In the genomic region with DNA sequence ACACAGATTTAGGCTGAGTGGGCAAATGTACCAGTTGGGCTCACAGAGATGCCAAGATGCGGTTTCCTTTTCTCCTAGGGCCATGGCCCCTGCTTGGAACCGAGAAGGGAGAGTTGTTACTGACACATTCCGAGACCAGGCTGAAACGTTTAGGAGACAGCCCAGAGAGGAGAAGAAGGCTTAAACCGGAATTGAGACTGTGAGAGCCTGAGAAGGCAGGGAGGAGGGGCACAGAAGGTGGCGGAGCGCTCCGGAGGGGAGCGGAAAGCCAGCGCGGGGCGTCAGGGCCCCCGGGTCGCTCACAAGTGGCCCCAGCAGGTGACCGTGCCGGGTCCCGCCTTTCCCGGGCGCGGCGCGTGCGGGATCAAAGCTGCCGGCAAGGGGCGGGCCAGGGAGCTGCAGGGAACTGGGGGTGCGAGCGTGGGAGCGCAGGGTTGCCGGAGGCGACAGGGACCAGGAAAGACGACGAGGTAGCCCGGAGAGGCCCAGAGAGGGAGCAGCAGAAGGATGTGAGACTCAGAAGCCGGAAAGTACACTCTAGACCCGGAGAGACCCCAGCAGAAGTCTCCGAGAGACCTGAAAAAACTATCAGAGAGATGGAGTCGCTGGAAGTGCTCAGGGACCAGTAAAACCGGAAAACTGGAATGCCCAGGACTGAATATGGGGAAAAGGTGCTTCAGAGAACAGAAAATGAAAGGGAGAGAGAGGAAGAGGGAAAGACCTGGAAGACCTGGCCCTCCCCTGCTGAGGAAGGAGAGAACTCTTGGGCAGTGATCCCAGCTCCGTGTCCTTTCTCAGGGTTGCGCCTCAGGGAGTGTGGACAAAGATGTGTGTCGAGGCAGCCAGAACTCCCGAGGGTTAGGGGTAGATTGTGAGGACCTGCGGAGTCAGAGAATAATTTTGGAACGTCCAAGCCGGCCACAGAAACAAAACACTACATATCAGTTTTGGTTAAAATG, we compare ENCODE assay signal across 8 mouse cellular contexts. TPM values are rescaled to one million over a fixed set of nuclear protein-coding genes. Genes with fewer than 3 reads are reported as not detected.
A peak's percentile ranks its signal among the peaks of the same experiment; 100 is the strongest.
DNase-seq lines count a peak whose midpoint lies in the region; ATAC-seq and TF ChIP-seq lines count a peak whose summit lies in the region.

No protein-coding gene starts in this region.

- H3K9ac ChIP-seq in intestine, embryonic 14.5 days (ENCODE audit: low read length): peak overlapping the region; percentile 65
- H3K9ac ChIP-seq in liver, embryonic 11.5 days (ENCODE audit: low read depth, low read length): peak overlapping the region; percentile 79
- peak overlapping the region; percentile 61 for H3K9ac ChIP-seq in midbrain, postnatal 0 days (replicated peaks; ENCODE audit: low read length, poor library complexity, severe bottlenecking)
- H3K9ac ChIP-seq in stomach, embryonic 15.5 days: peak overlapping the region; percentile 76

- H3K9me3 ChIP-seq in intestine, embryonic 14.5 days (ENCODE audit: control insufficient read depth, low read length): no peaks in the 10 kb centered on the region
- H3K9me3 ChIP-seq in liver, embryonic 11.5 days (ENCODE audit: control insufficient read depth, low read length): no peaks in the 10 kb centered on the region
- no peaks in the 10 kb centered on the region for H3K9me3 ChIP-seq in midbrain, postnatal 0 days (ENCODE audit: low read length)
- no peaks in the 10 kb centered on the region for H3K9me3 ChIP-seq in stomach, embryonic 15.5 days

- peak overlapping the region; percentile 75 for H3K27ac ChIP-seq in intestine, embryonic 14.5 days (ENCODE audit: low read depth)
- H3K27ac ChIP-seq in liver, embryonic 11.5 days (ENCODE audit: low read depth, low read length): peak overlapping the region; percentile 60
- H3K27ac ChIP-seq in midbrain, postnatal 0 days (ENCODE audit: low read depth, low read length): peak overlapping the region; percentile 64
- H3K27ac ChIP-seq in stomach, embryonic 15.5 days: peak overlapping the region; percentile 91

- peak overlapping the region; percentile 94 for H3K4me2 ChIP-seq in intestine, embryonic 14.5 days (ENCODE audit: low read length)
- peak overlapping the region; percentile 99 for H3K4me2 ChIP-seq in liver, embryonic 11.5 days
- peak overlapping the region; percentile 98 for H3K4me2 ChIP-seq in midbrain, postnatal 0 days (ENCODE audit: low read depth, low read length, poor library complexity, severe bottlenecking)
- peak overlapping the region; percentile 95 for H3K4me2 ChIP-seq in stomach, embryonic 15.5 days

- peak overlapping the region; percentile 82 for H3K4me3 ChIP-seq in intestine, embryonic 14.5 days (ENCODE audit: low read depth, low read length)
- H3K4me3 ChIP-seq in liver, embryonic 11.5 days (ENCODE audit: low read depth, low read length): peak overlapping the region; percentile 80
- peak overlapping the region; percentile 85 for H3K4me3 ChIP-seq in midbrain, postnatal 0 days (ENCODE audit: low read depth, low read length)
- peak overlapping the region; percentile 72 for H3K4me3 ChIP-seq in stomach, embryonic 15.5 days (replicated peaks)

- H3K36me3 ChIP-seq in intestine, embryonic 14.5 days (ENCODE audit: control insufficient read depth, insufficient read depth, low read length): no peaks in the 10 kb centered on the region
- H3K36me3 ChIP-seq in liver, embryonic 11.5 days (ENCODE audit: control insufficient read depth, insufficient read depth, low read length): no peaks in the 10 kb centered on the region
- no peaks in the 10 kb centered on the region for H3K36me3 ChIP-seq in midbrain, postnatal 0 days (ENCODE audit: insufficient read depth, low read length)
- no peaks in the 10 kb centered on the region for H3K36me3 ChIP-seq in stomach, embryonic 15.5 days

- DNase-seq in layer of hippocampus, adult 11-12 months (ENCODE audit: low spot score): peak; percentile 58
- DNase-seq in layer of hippocampus, adult 9-10 months (ENCODE audit: low spot score): no peak
- peak; percentile 78 for DNase-seq in cerebellum, adult 9-11 months
- DNase-seq in gastrocnemius, postnatal 25 days: peak; percentile 68
- DNase-seq in intestine, embryonic 14.5 days (ENCODE audit: low spot score): peak; percentile 90
- DNase-seq in liver, embryonic 11.5 days (ENCODE audit: low spot score): peak; percentile 75
- DNase-seq in midbrain, postnatal 0 days (ENCODE audit: low spot score): peak; percentile 46

- under 1% methylated on average over 45 of the region's 45 CpGs for WGBS in intestine, embryonic 14.5 days
- WGBS in liver, embryonic 11.5 days: under 1% methylated on average over 45 of the region's 45 CpGs
- under 1% methylated on average over 45 of the region's 45 CpGs for WGBS in midbrain, postnatal 0 days
- WGBS in stomach, embryonic 15.5 days: under 1% methylated on average over 44 of the region's 45 CpGs

- ATAC-seq in intestine, embryonic 14.5 days (replicated peaks; ENCODE audit: low FRiP score, low TSS enrichment, low read depth): peak; percentile 13; the same call in 1 of the 2 replicates
- ATAC-seq in liver, embryonic 11.5 days (replicated peaks; ENCODE audit: low FRiP score): peak; percentile 37
- ATAC-seq in midbrain, postnatal 0 days (ENCODE audit: low FRiP score): no peak
- ATAC-seq in stomach, embryonic 15.5 days (ENCODE audit: insufficient read depth, low FRiP score, low read depth): peak; percentile 11; the same call in 1 of the 2 replicates

- TF ChIP-seq CTCF in midbrain, postnatal 0 days (IDR thresholded peaks at IDR 0.05): no peak

- peaks cover 26% of the 10 kb centered on the region for H3K4me1 ChIP-seq in intestine, embryonic 14.5 days (replicated peaks; ENCODE audit: control insufficient read depth, insufficient read depth, low read length)
- peaks cover 37% of the 10 kb centered on the region for H3K4me1 ChIP-seq in liver, embryonic 11.5 days (replicated peaks; ENCODE audit: control insufficient read depth, insufficient read depth, low read length)
- peaks cover 21% of the 10 kb centered on the region for H3K4me1 ChIP-seq in midbrain, postnatal 0 days (ENCODE audit: insufficient read depth, low read length)
- H3K4me1 ChIP-seq in stomach, embryonic 15.5 days: peaks cover 30% of the 10 kb centered on the region

- 0 out of 2 replicates have a peak, but pooled peaks cover 7% of the 10 kb centered on the region for H3K27me3 ChIP-seq in intestine, embryonic 14.5 days (replicated peaks; ENCODE audit: control insufficient read depth, insufficient read depth, low read length)
- H3K27me3 ChIP-seq in liver, embryonic 11.5 days (replicated peaks; ENCODE audit: control insufficient read depth, insufficient read depth, low read length): peaks cover 7% of the 10 kb centered on the region
- H3K27me3 ChIP-seq in midbrain, postnatal 0 days (ENCODE audit: insufficient read depth, low read length): peaks cover 4% of the 10 kb centered on the region; the same call in 1 of the 2 replicates
- no peaks in the 10 kb centered on the region for H3K27me3 ChIP-seq in stomach, embryonic 15.5 days (replicated peaks)

RNA-seq across cellular contexts. Expression of gene Hes7, which starts 2.2 kb away (rescaled TPM):
- not detected for total RNA-seq in gastrocnemius, postnatal 25 days (2021)
- 0.28 and 0.32 TPM in 2 replicates for polyA plus RNA-seq in intestine, embryonic 14.5 days (2014; fragmentation: Nextera tagmentation; extraction: Ambion mirVana)
- 0.55 and 0.59 TPM in 2 replicates for polyA plus RNA-seq in liver, embryonic 11.5 days (2014; fragmentation: Nextera tagmentation; extraction: Ambion mirVana)
- 1.2 and 2.1 TPM in 2 replicates for total RNA-seq in midbrain, postnatal 0 days (2014; rRNA removed)
- polyA plus RNA-seq in midbrain, postnatal 0 days (2015; fragmentation: Nextera tagmentation; extraction: Ambion mirVana): 1.7 and 2.0 TPM in 2 replicates
- 0.76 and 1.0 TPM in 2 replicates for polyA plus RNA-seq in stomach, embryonic 15.5 days (2015; fragmentation: Nextera tagmentation; extraction: Ambion mirVana)

RNA-seq across cellular contexts. Expression of gene 9130213A22Rik, which starts 4.4 kb away (rescaled TPM):
- under 1 TPM in 1 of 2 experiments, not detected in 1; 0.21 TPM for total RNA-seq in gastrocnemius, postnatal 25 days (2021)
- 0.19 and 0.30 TPM in 2 replicates for polyA plus RNA-seq in intestine, embryonic 14.5 days (2014; fragmentation: Nextera tagmentation; extraction: Ambion mirVana)
- polyA plus RNA-seq in liver, embryonic 11.5 days (2014; fragmentation: Nextera tagmentation; extraction: Ambion mirVana): 0.10 and 0.22 TPM in 2 replicates
- total RNA-seq in midbrain, postnatal 0 days (2014; rRNA removed): 1.0 and 1.6 TPM in 2 replicates
- 1.2 and 1.4 TPM in 2 replicates for polyA plus RNA-seq in midbrain, postnatal 0 days (2015; fragmentation: Nextera tagmentation; extraction: Ambion mirVana)
- polyA plus RNA-seq in stomach, embryonic 15.5 days (2015; fragmentation: Nextera tagmentation; extraction: Ambion mirVana): 0.37 TPM in 2 replicates

RNA-seq across cellular contexts. Expression of gene Aloxe3, which starts 7.7 kb away (rescaled TPM):
- total RNA-seq in gastrocnemius, postnatal 25 days (2021): not detected
- 0.18 and 0.71 TPM in 2 replicates for polyA plus RNA-seq in intestine, embryonic 14.5 days (2014; fragmentation: Nextera tagmentation; extraction: Ambion mirVana)
- 0.48 TPM in 1 of 2 replicates, not detected in the other for polyA plus RNA-seq in liver, embryonic 11.5 days (2014; fragmentation: Nextera tagmentation; extraction: Ambion mirVana)
- total RNA-seq in midbrain, postnatal 0 days (2014; rRNA removed): 16.3 and 19.4 TPM in 2 replicates
- 17.8 and 21.4 TPM in 2 replicates for polyA plus RNA-seq in midbrain, postnatal 0 days (2015; fragmentation: Nextera tagmentation; extraction: Ambion mirVana)
- polyA plus RNA-seq in stomach, embryonic 15.5 days (2015; fragmentation: Nextera tagmentation; extraction: Ambion mirVana): 0.27 and 1.2 TPM in 2 replicates

RNA-seq across cellular contexts. Expression of gene Per1, which starts 23.0 kb away (rescaled TPM):
- 10 to 100 TPM; 21.0 to 50.8 TPM for total RNA-seq in gastrocnemius, postnatal 25 days (2021)
- polyA plus RNA-seq in intestine, embryonic 14.5 days (2014; fragmentation: Nextera tagmentation; extraction: Ambion mirVana): 10.5 and 13.4 TPM in 2 replicates
- 6.2 and 6.6 TPM in 2 replicates for polyA plus RNA-seq in liver, embryonic 11.5 days (2014; fragmentation: Nextera tagmentation; extraction: Ambion mirVana)
- 28.5 and 47.1 TPM in 2 replicates for total RNA-seq in midbrain, postnatal 0 days (2014; rRNA removed)
- polyA plus RNA-seq in midbrain, postnatal 0 days (2015; fragmentation: Nextera tagmentation; extraction: Ambion mirVana): 11.8 and 15.4 TPM in 2 replicates
- polyA plus RNA-seq in stomach, embryonic 15.5 days (2015; fragmentation: Nextera tagmentation; extraction: Ambion mirVana): 15.4 and 20.3 TPM in 2 replicates

RNA-seq across cellular contexts. Expression of gene Vamp2, which starts 29.7 kb away (rescaled TPM):
- total RNA-seq in gastrocnemius, postnatal 25 days (2021): 10 to 100 TPM; 34.9 to 35.2 TPM
- 76.7 TPM in 2 replicates for polyA plus RNA-seq in intestine, embryonic 14.5 days (2014; fragmentation: Nextera tagmentation; extraction: Ambion mirVana)
- 47.2 and 56.0 TPM in 2 replicates for polyA plus RNA-seq in liver, embryonic 11.5 days (2014; fragmentation: Nextera tagmentation; extraction: Ambion mirVana)
- 144 and 157 TPM in 2 replicates for total RNA-seq in midbrain, postnatal 0 days (2014; rRNA removed)
- 591 and 600 TPM in 2 replicates for polyA plus RNA-seq in midbrain, postnatal 0 days (2015; fragmentation: Nextera tagmentation; extraction: Ambion mirVana)
- polyA plus RNA-seq in stomach, embryonic 15.5 days (2015; fragmentation: Nextera tagmentation; extraction: Ambion mirVana): 68.5 and 84.6 TPM in 2 replicates
